Mouse (Mus musculus) embryonic facial prominence, embryonic 13.5 days (tissue): ENCODE results near the gene Rprd1b. TPM values are rescaled to one million over a fixed set of nuclear protein-coding genes. Genes with fewer than 3 reads are reported as not detected.
A peak's percentile ranks its signal among the peaks of the same experiment; 100 is the strongest.

ENCODE experiments used
- ATAC-seq: fragments of 200-750 bp; cut with Nextera tagmentation; 2 replicates; pipeline ENCODE4 v1.8.0; 2017; ENCODE audit warnings: low read depth; ENCODE audit not compliant: insufficient number of reproducible peaks, insufficient read depth, low FRiP score, low TSS enrichment
- H3K27ac ChIP-seq: fragments of 300-500 bp; sonication (generic); 2 replicates; pipeline ENCODE4 v1.5.1; 2015; ENCODE audit warnings: moderate library complexity, mild to moderate bottlenecking, inconsistent platforms
- H3K27me3 ChIP-seq: fragments of 300-500 bp; sonication (generic); 2 replicates; pipeline ENCODE4 v1.6.1; 2015; ENCODE audit warnings: mild to moderate bottlenecking, inconsistent platforms
- H3K36me3 ChIP-seq: fragments of 300-500 bp; sonication (generic); 2 replicates; pipeline ENCODE4 v1.6.1; 2015; ENCODE audit warnings: mild to moderate bottlenecking, inconsistent platforms
- H3K4me1 ChIP-seq: fragments of 300-500 bp; sonication (generic); 2 replicates; pipeline ENCODE4 v1.6.1; 2015; ENCODE audit warnings: inconsistent platforms
- H3K4me2 ChIP-seq: fragments of 300-500 bp; sonication (generic); 2 replicates; pipeline ENCODE4 v1.6.1; 2015; ENCODE audit warnings: moderate library complexity, mild to moderate bottlenecking, inconsistent platforms
- H3K4me3 ChIP-seq: fragments of 300-500 bp; sonication (generic); 2 replicates; pipeline ENCODE4 v1.5.1; 2015; ENCODE audit warnings: mild to moderate bottlenecking, inconsistent platforms
- H3K9ac ChIP-seq: fragments of 300-500 bp; sonication (generic); 2 replicates; pipeline ENCODE4 v1.6.1; 2015; ENCODE audit warnings: mild to moderate bottlenecking, inconsistent platforms
- H3K9me3 ChIP-seq: fragments of 300-500 bp; sonication (generic); 2 replicates; pipeline ENCODE4 v1.6.1; 2016; ENCODE audit warnings: inconsistent platforms
- WGBS: fragments of 180-500 bp; shearing (Covaris S2); methylation state at CpG from one replicate; pipeline ENCODE4 v1.1.7; 2015; ENCODE audit warnings: mixed read lengths; 5-methylcytosine and 5-hydroxymethylcytosine counted together
- polyA plus RNA-seq: library from polyadenylated mRNA; unstranded; fragments of >200 nt; fragmentation: Nextera tagmentation; extraction: Ambion mirVana; gene quantifications from 2 replicates; pipeline ENCODE4 v1.2.1, GENCODE M21; 2015

The Rprd1b gene
- polyA plus RNA-seq, 1 experiment from 2014 or later: 50.4 TPM

DNA sequence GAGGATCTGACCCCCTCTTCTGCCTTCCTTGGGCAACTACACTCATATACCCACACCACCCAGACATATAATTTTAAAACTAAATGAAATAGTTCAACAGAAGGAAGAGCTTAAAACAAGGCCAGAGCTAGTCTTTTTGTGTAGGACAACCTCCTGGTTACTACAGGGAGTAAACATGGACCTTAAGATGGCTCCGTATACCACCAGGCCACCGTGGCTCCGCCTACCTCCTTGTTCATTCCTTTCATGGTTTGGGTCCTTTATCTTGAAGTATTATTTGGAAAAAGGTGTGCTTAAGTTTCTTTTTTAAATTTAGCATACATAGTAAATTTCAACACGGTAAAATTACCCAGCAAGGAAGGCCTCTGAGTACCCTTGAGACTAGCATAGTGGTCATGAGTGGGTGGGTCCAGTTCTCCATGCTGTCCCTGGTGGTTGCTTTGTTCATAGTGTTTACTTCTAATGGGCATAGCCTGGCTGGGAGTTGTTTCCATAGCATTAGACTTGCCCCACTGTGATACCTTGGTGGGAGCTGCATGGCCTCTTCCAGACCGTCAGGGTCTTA lies 39.0 kb downstream of the Rprd1b start:
- no peaks in the 10 kb centered on the region for H3K27me3 ChIP-seq
- H3K9me3 ChIP-seq: no peaks in the 10 kb centered on the region
- 91% methylated on average over 5 of the region's 5 CpGs for WGBS
- no peak overlapping the region for H3K4me3 ChIP-seq
- no peak overlapping the region for H3K27ac ChIP-seq
- peaks cover 53% of the 10 kb centered on the region for H3K36me3 ChIP-seq
- no peak overlapping the region for H3K9ac ChIP-seq
- H3K4me1 ChIP-seq: peaks cover 11% of the 10 kb centered on the region
- ATAC-seq: no peak
- no peak overlapping the region for H3K4me2 ChIP-seq

DNA sequence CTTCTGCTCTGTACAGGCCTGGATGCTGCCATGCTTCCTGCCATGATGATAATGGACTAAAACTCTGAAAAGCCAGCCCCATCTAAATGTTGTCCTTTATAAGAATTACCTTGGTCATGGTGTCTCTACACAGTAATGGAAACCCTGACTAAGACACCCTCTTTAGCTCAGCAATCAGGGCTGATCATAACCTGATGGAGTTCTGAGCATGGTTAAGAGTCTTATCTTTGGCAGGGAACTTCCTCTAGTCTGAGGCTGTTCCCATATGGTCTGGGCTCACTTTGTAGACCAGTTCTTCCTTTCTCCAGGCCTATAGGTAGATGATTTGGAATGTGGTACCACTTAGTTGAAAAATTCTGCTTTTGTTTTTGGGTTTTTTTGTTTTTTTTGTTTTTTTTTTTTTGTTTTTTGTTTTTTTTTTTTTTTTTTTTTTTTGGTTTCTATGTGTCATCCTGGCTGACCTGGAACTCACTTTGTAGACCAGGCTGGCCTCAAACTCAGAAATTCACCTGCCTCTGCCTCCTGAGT lies 40.2 kb downstream of the Rprd1b start:
- H3K9me3 ChIP-seq: no peaks in the 10 kb centered on the region
- H3K4me3 ChIP-seq: no peak overlapping the region
- H3K4me1 ChIP-seq: peaks cover 11% of the 10 kb centered on the region
- peaks cover 62% of the 10 kb centered on the region for H3K36me3 ChIP-seq
- no peaks in the 10 kb centered on the region for H3K27me3 ChIP-seq
- no peak overlapping the region for H3K27ac ChIP-seq
- no peak for ATAC-seq
- H3K9ac ChIP-seq: no peak overlapping the region
- no peak overlapping the region for H3K4me2 ChIP-seq

DNA sequence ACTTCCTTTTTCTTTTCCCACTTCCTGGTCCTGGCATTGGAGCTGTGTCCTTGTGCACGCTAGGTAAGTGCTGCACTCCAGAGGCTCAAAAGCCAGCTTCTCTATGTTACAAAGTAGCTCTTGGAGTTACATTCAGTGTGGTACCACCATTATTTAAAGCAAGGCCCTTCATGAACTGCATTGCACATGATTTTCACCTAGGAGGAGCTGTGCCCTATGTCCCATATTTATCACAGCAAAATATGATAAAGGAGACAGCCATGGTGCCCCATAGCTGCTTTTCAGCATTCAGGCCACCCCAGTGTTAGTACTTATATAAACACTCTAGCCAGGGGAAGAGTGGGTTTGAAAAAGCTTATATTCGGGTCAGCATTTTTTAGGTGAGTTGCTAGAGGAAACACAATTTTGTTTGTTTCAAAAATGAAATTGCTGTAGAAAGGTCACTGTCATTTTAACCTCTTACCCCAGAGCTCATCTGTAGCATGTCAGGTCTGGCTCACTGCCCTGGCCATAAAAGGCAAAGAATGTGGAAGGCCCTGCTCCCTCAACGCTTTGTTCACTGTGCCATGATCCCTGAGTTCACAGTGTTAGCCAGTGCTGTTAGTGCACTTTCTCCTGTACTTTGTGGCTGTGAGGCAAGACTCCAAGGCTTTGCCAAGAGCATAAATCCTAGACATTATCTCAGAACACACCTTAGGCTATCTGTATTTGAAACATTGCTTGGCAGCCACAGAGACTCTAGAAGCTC lies 42.8 kb downstream of the Rprd1b start:
- H3K9ac ChIP-seq: no peak overlapping the region
- H3K4me2 ChIP-seq: no peak overlapping the region
- H3K27me3 ChIP-seq: no peaks in the 10 kb centered on the region
- 82% methylated on average over 3 of the region's 3 CpGs for WGBS
- H3K4me3 ChIP-seq: no peak overlapping the region
- H3K4me1 ChIP-seq: peaks cover 6% of the 10 kb centered on the region; the same call in 1 of the 2 replicates
- no peak for ATAC-seq
- H3K9me3 ChIP-seq: no peaks in the 10 kb centered on the region
- no peak overlapping the region for H3K27ac ChIP-seq
- H3K36me3 ChIP-seq: peaks cover 80% of the 10 kb centered on the region

DNA sequence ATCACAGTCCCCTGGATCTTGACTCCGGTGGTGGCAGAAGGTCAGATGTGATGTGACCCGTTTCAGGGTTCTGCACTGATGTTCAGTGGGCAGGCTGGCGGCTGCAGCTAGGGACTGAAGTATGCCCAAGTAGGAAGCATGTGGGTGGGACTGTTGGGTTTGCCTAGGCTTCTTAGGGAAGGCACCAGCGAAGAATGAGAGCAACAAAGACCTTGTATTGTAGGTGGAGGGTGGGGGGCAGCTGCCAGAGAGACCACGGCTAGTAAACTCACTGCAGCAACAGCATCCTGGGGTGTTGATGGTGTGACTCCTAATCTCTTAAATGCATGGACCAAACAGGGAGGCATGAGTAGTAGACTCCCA lies 43.3 kb downstream of the Rprd1b start:
- Histone ChIP-seq H3K27ac (no peak overlapping the region), H3K4me3 (no peak overlapping the region), H3K27me3 (no peaks in the 10 kb centered on the region), H3K9me3 (no peaks in the 10 kb centered on the region), H3K4me1 (peaks cover under 1% of the 10 kb centered on the region; the same call in 1 of the 2 replicates), H3K36me3 (peaks cover 85% of the 10 kb centered on the region), H3K9ac (no peak overlapping the region), H3K4me2 (no peak overlapping the region)
- 87% methylated on average over 5 of the region's 5 CpGs for WGBS
- no peak for ATAC-seq

DNA sequence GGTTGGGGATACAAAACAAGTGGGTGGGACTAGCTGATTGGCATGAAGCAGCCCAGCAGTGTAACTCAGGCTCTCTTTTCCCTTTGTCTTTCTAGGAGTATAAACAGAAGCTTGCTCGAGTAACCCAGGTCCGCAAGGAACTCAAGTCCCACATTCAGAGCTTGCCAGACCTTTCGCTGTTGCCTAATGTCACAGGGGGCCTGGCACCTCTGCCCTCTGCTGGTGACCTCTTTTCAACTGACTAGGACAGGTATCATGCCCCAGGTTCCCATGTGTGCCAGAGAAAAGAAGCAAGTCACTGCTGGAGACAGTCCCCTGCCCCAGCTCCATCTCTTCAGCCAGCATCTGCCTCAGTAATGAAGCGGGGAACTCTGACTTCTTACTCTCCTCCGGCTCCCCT lies 46.5 kb downstream of the Rprd1b start:
- H3K4me3 ChIP-seq: no peak overlapping the region
- H3K9ac ChIP-seq: no peak overlapping the region
- WGBS: 89% methylated on average over 5 of the region's 5 CpGs
- H3K4me1 ChIP-seq: no peaks in the 10 kb centered on the region
- H3K27me3 ChIP-seq: no peaks in the 10 kb centered on the region
- H3K9me3 ChIP-seq: no peaks in the 10 kb centered on the region
- H3K4me2 ChIP-seq: no peak overlapping the region
- no peak overlapping the region for H3K27ac ChIP-seq
- ATAC-seq: no peak
- peaks cover 80% of the 10 kb centered on the region for H3K36me3 ChIP-seq

DNA sequence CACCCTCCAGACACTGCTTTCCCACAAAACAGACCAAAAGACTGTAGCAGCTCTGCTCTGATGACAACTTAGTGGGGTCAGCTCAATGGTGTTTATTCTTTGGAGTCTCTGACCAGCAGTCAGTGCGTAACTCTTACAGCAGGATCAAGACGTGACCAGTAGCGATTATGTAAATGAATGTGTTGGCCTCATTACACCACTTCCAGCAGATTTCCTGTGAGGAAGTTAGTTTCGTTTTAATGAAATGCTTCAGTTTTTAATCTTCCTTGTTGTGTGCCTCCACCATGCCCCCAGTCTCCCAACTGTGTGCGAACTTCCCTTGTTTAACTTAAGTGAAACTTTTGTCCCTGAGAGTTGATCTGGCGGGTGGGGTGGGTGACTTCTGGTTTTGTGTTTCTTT lies 48.4 kb downstream of the Rprd1b start:
- Histone ChIP-seq H3K27me3 (no peaks in the 10 kb centered on the region), H3K4me1 (no peaks in the 10 kb centered on the region), H3K9me3 (no peaks in the 10 kb centered on the region), H3K4me3 (no peak overlapping the region), H3K9ac (no peak overlapping the region), H3K36me3 (peaks cover 62% of the 10 kb centered on the region), H3K4me2 (no peak overlapping the region), H3K27ac (no peak overlapping the region)
- WGBS: 90% methylated on average over 6 of the region's 6 CpGs
- ATAC-seq: no peak

DNA sequence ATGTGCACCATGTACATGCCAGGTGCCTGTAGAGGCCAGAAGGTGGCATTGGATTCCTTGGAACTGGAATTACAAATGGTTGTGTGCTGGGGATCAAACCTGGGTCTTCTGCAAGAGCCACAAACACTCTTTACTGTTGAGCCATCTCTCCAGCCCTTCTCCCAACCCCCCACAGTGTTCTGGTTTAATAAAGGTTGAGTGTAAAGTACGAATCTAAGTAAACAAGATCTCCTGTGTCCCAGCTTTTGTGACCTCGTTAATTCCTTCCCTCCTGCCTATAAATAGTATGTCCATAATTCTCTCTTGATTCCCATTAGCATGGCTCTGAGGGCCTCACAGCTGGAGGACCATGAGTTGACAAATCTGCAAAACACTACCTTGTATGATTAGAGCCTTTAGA lies 49.7 kb downstream of the Rprd1b start:
- no peak overlapping the region for H3K27ac ChIP-seq
- peaks cover 49% of the 10 kb centered on the region for H3K36me3 ChIP-seq
- H3K4me2 ChIP-seq: no peak overlapping the region
- no peaks in the 10 kb centered on the region for H3K27me3 ChIP-seq
- no peak for ATAC-seq
- 86% methylated on average over 2 of the region's 2 CpGs for WGBS
- no peaks in the 10 kb centered on the region for H3K4me1 ChIP-seq
- H3K4me3 ChIP-seq: no peak overlapping the region
- H3K9me3 ChIP-seq: no peaks in the 10 kb centered on the region
- H3K9ac ChIP-seq: no peak overlapping the region

DNA sequence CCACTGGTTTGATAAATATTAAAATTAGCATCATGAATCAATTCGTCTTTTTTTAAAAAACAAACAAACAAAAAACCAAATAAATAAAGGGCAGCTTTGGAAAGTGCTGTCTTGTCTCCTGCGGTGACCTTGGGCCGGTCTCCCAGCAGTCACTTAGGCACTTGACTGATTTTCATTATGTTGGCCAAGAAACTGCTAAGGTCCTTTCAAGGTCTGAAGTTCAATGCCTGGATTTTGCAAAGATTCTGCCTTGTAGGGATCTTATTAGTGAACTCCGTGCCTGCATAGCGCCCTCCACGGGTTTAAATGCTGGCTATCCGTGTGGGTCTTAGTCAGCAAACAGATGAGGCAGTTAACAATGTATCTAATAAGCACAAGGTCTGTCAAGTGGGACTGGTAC lies 50.7 kb downstream of the Rprd1b start:
- no peak for ATAC-seq
- peaks cover 39% of the 10 kb centered on the region for H3K36me3 ChIP-seq
- H3K4me1 ChIP-seq: no peaks in the 10 kb centered on the region
- no peak overlapping the region for H3K9ac ChIP-seq
- 86% methylated on average over 7 of the region's 7 CpGs for WGBS
- no peaks in the 10 kb centered on the region for H3K9me3 ChIP-seq
- no peaks in the 10 kb centered on the region for H3K27me3 ChIP-seq
- H3K27ac ChIP-seq: no peak overlapping the region
- H3K4me2 ChIP-seq: no peak overlapping the region
- H3K4me3 ChIP-seq: no peak overlapping the region

DNA sequence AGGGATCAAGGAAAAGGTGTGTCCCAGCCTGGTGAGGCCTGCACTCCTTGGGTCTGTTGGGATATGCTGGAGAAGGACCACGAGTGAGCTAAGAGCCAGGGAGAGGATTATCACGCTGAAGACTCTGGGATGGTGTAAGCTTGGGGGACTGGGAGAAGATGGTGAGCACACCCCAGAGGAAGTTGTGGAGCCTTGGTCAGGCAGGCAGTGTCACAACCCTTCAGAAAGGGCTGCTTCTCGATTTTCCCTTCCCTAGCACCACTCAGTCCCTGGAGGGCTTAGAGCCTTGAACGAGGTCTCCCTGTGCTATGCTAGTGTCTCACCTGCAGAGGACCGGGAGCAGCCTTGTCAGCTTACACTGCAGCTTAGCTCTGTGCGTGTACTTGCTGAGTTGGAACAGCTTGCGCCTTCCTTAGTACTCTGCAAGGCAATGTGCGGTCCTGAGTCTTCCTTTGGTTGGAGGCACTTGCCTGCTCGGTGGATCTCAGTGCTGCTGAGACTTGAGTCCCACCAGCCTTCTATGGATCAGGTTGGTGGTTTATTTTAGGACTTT lies 51.6 kb downstream of the Rprd1b start:
- H3K4me1 ChIP-seq: 0 out of 2 replicates have a peak, but pooled peaks cover 4% of the 10 kb centered on the region
- peaks cover 32% of the 10 kb centered on the region for H3K36me3 ChIP-seq
- no peak overlapping the region for H3K27ac ChIP-seq
- H3K4me3 ChIP-seq: no peak overlapping the region
- no peak for ATAC-seq
- no peak overlapping the region for H3K9ac ChIP-seq
- 62% methylated on average over 9 of the region's 9 CpGs for WGBS
- no peaks in the 10 kb centered on the region for H3K27me3 ChIP-seq
- H3K9me3 ChIP-seq: no peaks in the 10 kb centered on the region
- no peak overlapping the region for H3K4me2 ChIP-seq

DNA sequence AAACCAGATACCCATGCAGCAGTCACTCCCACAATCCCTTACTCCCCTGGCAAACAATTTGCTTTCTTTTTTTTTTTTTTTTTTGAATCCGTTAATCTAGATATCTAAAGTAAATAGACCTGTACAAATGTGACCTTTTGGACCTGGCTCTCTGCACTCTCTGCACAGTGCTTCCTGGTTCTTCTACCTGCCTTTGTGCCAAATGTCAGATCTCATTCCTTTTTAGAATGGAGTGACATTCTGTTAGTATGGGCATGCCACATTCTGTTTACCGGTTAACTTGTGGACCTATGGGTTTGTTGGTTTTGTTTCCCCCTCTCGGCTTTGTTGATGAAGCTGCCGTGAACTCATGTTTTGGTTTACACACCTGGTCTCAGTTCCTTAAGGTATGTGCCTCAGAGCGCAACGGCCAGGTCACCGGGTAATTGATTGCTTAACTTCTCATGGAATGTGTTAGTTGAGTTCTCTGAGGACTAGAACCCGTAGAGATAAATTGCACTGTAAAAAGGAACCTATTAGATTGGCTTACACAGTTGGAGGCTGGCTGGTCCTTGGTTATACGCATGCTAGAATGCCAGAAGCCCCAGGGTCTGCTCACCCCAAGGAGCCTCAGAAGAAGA lies 52.4 kb downstream of the Rprd1b start:
- Histone ChIP-seq H3K27me3 (no peaks in the 10 kb centered on the region), H3K9ac (no peak overlapping the region), H3K4me2 (no peak overlapping the region), H3K9me3 (no peaks in the 10 kb centered on the region), H3K4me3 (no peak overlapping the region), H3K27ac (no peak overlapping the region), H3K4me1 (0 out of 2 replicates have a peak, but pooled peaks cover 6% of the 10 kb centered on the region), H3K36me3 (peaks cover 23% of the 10 kb centered on the region)
- 81% methylated on average over 9 of the region's 9 CpGs for WGBS
- no peak for ATAC-seq

DNA sequence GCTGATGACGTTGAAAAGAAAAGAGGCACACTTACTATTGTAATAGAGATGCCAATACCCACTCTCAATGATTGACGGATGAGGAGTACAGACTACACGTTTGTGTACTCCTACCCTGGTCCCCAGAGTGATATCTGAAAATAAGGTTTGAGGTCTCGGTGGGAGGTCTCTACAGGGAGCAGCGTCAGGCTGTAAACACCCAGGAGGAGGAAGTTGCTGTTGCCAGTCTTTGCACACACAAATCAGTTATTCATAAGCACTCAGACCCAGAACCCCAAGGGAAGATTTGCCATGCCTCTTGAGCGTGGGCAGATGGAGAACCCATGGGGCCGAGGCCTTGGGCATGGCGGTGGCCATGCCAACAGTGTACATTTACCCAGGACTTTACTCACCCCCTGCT lies 56.2 kb downstream of the Rprd1b start:
- H3K9me3 ChIP-seq: no peaks in the 10 kb centered on the region
- H3K4me2 ChIP-seq: no peak overlapping the region
- 0 out of 2 replicates have a peak, but pooled peaks cover 6% of the 10 kb centered on the region for H3K4me1 ChIP-seq
- H3K36me3 ChIP-seq: no peaks in the 10 kb centered on the region
- H3K27ac ChIP-seq: 0 out of 2 replicates have a peak overlapping the region, but pooled peaks have one; percentile 28
- H3K27me3 ChIP-seq: no peaks in the 10 kb centered on the region
- 64% methylated on average over 8 of the region's 8 CpGs for WGBS
- H3K4me3 ChIP-seq: no peak overlapping the region
- ATAC-seq: no peak
- H3K9ac ChIP-seq: no peak overlapping the region
